Mouse (Mus musculus): Measurements from ENCODE around the gene Cnpy2.
A peak's percentile ranks its signal among the peaks of the same experiment; 100 is the strongest.

The Cnpy2 gene

GRCm38 (mm10) chr10:128368402-128369217 is 46.4 kb downstream of the Cnpy2 start, which contains the start of gene Coq10a:
TSS of gene Coq10a (minus strand) at chr10:128368997.
- peak; percentile 94 for DNase-seq

GRCm38 (mm10) chr10:128369218-128369543 is 46.9 kb downstream of the Cnpy2 start:
- DNase-seq = no peak

GRCm38 (mm10) chr10:128369599-128369998 is 47.3 kb downstream of the Cnpy2 start:
- DNase-seq = no peak

- DNase-seq = no peak
These were observed 47.8 kb downstream of the Cnpy2 start for GRCm38 (mm10) chr10:128370021-128370420.

GRCm38 (mm10) chr10:128370601-128371000 is 48.3 kb downstream of the Cnpy2 start:
- no peak for DNase-seq

- DNase-seq = no peak
These were observed 49.9 kb downstream of the Cnpy2 start for GRCm38 (mm10) chr10:128372142-128372541.

GRCm38 (mm10) chr10:128372989-128373748 is 50.9 kb downstream of the Cnpy2 start:
- DNase-seq = no peak

GRCm38 (mm10) chr10:128374393-128374792 is 52.1 kb downstream of the Cnpy2 start:
- DNase-seq = peak in 1 of 2 experiments; percentile 27

- DNase-seq = no peak
These were observed 53.8 kb downstream of the Cnpy2 start for GRCm38 (mm10) chr10:128376099-128376454.

- DNase-seq = peak; percentile 84 to 95
These were observed 54.4 kb downstream of the Cnpy2 start, which contains the start of gene Ankrd52 for GRCm38 (mm10) chr10:128376455-128377211. TSS of gene Ankrd52 (plus strand) at chr10:128377115.
